Mouse (Mus musculus): Measurements from ENCODE around the gene Dock8.

The Dock8 gene

DNA sequence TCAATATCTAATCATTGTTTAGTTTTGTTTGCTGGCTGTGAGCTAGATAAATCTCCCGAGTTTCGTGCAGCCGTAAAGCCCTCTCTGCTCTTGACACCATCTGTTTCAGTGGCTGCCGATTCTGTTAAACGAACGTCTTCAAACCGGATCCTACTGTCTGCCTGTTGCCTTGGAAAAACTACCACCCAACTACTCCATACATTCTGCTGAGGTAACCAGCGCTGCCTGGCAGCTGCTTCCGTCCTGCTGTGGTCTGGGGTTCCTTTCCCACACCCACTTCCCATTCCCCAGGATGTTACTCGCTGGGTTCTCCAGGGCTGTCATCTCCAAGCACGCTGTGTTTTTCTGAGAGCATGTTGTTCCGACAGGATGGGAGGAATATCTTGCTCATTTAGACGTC lies 123.7 kb downstream of the Dock8 start:
- DNase-seq (ENCODE audit: low spot score in 2 of 2) = peak in 1 of 2 experiments; percentile 7

DNA sequence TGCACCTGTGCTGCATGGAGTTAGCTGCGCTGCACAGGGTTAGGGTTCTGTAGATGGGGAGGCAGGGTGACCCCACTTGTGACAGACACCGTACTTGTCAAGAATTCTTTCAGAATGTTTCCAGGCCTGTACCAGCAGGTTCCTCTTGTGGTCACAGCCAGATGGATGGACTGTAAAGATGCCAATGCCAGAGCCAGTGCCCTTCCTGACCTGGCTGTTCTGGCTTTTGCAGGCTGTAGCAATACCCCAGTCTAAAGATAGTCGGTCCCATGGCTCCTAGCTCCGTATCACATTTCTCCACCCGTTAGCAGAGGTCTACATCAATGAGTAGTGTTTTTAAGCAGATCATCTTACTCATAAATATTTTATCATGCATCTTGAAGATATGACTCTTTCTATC lies 124.1 kb downstream of the Dock8 start:
- DNase-seq (ENCODE audit: low spot score in 2 of 2) = no peak

DNA sequence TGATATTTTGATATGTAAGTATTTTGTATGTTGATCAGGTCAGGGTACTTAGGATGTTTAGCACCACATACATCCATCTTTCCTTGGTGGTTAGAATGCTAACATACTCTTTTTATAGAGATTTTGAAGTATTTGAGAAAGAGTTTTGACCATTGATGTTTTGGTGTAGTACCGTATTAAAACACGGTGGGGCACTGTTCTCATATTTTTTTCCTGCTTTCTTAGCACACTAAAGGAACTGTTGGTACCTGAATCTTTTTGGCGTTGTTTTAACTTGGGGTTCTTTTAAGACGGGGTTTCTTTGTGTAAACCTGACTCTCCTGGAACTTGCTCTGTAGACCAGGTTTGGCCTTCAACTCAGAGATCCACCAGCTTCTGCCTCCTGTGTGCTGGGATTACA lies 133.0 kb downstream of the Dock8 start:
- DNase-seq (ENCODE audit: low spot score in 2 of 2) = no peak

DNA sequence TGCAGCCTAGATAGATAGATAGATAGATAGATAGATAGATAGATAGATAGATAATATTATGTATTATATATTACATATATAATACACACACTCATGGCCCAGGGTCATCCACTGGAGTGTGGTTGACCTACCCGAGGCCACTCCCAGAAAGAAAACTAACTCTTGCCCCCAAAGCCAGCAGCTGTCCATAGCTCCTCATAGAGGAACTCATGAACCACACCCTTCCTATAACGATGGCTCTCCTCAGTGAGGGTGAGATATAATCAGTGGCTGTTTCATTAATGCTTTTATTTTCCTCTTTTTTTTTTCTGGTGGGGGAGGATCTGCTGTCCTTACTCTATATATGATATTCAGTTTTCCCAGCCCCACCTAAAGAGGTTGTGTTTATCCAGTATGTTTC lies 134.6 kb downstream of the Dock8 start:
- DNase-seq (ENCODE audit: low spot score in 2 of 2) = no peak

DNA sequence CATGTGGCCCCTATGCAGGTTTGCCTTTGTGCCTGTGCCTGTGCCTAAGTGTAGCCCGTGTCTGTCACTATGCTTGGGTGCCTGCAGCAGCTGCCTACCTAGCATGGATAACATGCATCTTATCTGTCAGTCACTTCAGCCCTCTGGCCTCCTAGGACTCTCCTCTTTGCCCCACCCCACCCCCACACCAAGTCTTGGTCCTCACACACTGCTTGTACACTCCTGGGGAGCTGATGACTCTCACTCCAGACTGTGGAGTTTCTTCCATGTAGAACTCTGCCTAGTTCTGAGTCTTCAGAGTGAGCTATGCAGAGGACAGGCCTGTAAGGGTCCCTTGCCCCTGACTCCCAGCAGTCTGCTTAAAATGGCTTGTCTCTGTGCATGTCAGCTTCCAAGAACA lies 136.8 kb downstream of the Dock8 start:
- no peak for DNase-seq (ENCODE audit: low spot score in 2 of 2)

DNA sequence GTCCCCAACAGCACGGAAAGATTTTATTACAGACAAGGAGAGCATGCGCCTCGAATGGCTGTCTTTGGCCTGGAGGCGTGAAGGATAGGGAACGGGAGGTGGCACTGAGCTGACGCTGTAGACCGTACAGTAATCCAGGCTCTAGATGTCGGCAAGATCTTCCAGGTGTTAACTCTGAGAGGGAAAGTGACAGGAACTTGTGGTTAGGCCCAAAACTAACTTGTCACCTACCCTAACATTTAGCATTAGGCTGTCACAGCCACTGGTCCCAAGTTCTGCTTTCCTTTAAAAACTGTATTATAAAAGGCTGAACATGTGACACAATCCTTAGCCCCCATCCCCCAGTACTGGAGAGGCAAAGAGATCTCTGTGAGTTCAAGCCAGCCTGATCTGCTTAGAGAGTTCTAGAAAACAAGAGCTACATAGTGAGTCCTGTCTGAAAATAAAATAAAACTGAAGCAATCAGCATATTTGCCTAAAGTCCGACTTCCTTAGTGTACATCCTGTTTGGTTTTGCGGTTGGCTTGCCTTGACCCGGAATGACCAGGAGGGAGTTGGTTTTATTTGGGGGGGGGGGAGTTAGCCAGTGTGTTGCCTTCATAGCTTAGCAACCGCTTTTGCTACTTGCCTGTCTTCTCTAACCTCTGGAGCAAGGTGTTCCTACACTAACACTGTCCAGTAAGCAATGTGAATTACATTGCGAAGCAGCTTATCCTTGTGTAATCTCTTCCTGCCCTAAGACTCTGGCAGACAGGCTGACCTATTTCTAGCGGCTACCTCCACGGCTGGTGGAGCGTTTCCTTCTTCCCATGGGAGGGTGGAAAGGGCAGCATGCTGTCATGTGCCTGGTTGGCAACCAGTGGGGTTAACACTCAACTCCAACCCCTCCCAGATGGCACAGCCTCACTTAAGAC lies 138.8 kb downstream of the Dock8 start:
- DNase-seq (ENCODE audit: low spot score in 2 of 2) = no peak

DNA sequence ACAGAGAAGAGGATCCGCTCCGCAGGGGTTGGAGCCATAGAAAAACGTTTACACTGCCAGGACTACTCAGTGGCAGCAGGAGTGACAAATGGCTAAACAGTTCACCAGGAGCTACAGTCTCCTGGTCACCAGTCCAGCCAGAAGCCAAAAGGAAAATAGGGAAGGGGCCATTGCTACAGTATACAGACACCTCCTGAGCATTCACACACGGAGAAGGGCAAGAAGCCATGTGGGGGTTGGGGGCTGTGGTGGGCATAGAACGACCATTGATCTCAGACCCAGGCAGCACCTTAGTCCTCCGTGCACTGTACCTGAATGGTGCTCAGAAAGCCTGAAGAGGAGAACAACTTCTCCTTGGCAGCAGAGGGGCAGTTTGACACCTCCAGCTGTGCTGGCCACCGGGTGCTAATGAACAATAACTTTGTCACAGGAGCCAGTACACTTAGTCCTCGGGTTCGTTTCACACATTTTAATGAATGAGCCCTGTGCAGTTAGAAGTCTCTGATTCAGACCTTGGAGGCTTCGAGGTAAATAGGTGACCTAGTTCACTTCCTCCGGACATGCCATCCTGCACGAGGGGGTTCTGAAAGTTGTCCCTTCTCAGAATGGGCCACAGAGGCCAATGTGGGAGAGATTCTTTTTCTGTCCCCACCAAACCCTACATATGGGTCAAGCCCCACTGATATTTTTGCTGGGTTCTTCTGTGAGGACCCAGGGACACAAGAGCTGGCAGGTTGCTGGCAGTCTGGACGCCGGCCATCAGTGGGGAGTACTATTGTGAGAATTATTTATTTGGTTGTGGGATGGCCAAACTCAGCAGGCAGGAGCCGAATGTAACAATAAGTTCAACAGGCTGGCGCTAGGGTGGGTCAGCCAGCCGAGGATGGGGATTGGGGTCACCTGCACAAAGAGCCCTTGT lies 145.0 kb downstream of the Dock8 start:
- peak; percentile 28 to 32 for DNase-seq (ENCODE audit: low spot score in 2 of 2)

DNA sequence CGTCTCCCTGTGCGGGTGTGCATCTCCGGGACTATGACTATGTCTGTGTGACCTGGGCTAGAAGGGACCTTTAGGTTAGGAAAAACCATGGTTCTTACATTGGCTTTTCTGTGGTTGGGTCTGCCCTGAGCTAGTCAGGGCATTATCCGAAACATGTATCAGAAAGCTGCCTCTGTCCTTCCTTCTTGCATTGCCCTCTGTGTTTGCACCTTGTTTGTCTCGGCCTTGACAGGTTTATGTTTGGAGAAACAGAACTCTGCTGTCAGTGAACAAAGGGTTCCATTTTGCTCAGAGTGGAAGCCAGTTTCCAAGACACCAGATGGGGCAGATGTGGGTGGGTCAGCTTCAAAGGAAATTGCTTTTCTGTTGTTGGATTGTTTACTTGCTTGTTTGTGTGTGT lies 145.8 kb downstream of the Dock8 start:
- DNase-seq (ENCODE audit: low spot score in 2 of 2) = no peak

DNA sequence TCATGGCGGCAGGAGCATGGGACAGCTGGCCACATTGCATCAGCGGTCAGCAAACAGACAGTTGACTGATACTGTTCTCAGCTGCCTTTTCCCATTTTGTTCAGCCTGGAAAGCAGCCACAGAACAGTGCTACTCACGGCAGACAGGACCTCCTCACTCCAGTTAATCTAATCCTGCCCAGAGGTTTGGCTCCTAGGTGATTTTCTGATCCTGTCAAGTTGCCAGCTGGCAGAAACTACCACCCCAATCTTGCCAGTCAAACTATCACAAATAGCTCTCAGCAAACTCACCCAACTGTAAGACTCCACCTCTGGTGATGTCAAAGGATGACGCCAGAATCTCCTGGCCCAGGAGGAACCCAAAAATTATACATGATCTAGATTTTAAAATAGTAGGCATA lies 146.8 kb downstream of the Dock8 start:
- DNase-seq (ENCODE audit: low spot score in 2 of 2) = no peak

DNA sequence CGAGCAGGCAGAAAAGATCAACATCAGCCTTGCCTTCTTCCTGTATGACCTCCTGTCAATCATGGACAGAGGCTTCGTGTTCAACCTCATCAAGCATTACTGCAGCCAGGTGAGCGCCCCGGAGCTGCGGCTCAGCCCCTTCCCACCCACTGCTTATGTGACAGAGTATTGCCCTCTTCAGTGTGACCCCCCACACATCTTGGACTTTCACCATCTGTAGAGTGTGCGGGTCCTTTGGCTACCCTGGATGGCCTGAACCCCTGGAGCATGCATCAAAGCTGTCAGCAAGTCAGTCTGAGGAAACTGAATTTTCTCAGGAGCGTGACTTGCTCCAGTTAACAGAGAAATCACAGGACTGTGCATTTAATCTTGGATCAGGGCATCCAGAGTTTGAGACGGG lies 150.5 kb downstream of the Dock8 start:
- no peak for DNase-seq (ENCODE audit: low spot score in 2 of 2)

DNA sequence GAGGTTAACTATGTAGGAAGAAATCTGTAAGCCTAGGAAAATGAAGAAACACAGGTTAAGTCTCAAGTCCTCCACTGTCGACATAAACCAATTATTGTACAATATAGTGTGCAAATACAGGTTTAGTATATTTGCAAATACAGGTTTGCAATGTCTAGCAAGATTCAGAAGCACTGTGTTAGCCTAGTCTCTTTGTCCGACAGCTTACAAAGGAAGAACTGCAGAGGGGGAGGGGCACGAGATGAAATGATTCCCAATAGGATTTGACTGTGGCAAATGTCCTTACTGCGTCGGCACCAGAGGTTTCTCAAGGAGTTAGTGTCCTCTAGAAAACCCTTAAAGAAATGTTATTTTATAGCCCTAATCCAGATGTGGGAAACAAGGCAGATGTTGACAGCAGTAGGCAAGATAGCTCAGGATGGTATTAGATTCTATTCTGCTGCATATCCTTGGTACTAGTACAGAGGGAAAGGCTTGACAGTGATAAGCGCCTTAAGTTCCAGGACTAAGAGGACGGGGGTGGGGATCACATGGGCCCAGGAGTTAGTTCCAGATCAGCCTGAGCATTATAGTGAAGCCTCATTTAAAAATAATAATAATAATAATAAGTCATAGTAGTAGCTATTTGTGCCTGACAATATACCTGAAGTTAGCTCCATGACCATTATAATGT lies 155.3 kb downstream of the Dock8 start:
- DNase-seq (ENCODE audit: low spot score in 2 of 2) = no peak

DNA sequence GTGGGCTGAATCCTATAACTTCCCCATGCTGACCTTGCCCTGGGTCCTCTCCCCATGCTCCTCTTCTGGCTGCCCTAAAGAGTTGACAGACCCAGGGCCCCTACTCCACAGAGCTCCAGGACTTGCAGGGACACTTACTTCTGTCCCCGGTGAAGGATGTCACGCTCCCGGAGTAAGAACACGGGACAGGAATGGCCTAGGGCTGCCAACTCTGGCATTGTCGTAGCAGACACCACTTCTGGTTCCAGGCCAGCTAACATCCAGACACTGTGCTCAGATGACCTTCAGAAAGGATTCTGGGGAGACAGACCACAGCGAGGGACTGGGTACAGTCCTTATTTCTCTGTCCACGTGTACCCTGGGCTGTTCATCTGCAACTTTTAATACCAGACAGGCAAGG lies 155.9 kb downstream of the Dock8 start:
- DNase-seq (ENCODE audit: low spot score in 2 of 2) = no peak

DNA sequence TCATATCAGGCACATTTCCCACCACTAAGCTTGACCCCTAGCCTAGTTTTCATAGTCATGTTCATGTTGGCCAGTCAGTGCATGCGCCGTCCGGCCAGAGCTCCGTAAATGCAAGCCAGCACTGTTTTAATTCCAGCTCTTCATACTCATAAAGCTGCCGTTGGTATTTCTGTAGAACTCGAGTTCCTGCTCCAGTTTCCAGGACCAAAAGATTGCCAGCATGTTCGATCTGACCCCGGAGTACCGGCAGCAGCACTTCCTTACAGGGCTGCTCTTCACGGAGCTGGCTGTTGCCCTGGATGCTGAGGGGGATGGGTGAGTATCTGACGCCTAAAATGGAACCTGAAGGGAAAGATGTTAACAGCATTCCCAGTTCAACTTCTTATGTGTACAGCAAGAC lies 156.4 kb downstream of the Dock8 start:
- DNase-seq (ENCODE audit: low spot score in 2 of 2) = no peak

DNA sequence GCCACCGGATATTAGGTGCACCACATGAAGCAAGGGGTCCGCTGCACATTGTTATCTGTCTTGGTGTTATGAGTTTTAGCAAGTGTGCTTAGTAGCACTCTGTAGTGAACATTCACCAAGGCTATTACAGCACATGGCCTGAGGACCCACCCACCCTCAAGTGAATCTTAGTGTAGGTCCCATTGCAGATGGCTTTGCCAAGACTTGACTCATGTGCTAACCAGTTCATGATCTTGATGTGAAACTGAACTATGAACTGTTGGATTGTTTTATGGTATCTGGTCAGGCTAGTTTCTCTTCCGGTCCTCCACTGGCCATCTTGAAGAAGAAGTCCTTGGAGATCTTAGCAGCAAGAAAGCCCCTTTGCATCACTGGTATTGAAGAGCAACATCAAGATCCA lies 162.9 kb downstream of the Dock8 start:
- no peak for DNase-seq (ENCODE audit: low spot score in 2 of 2)

DNA sequence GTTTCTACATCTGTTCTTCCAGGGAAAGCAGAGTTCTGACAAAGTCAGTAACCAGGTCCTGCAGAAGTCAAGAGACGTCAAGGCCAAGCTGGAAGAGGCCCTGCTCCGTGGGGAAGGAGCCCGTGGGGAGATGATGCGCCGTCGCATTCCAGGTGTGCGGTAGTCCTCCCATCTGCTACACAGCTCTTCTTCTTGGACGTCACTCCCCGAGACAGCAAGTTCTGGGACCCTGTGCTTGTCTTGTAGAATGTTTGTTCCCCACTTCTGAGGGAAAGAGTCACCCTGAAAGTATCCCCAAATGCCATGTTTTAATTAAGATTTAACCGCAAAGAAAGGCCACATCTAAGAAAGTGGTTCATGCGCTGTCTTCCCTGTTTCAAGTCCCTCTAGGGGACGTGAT lies 164.1 kb downstream of the Dock8 start:
- DNase-seq (ENCODE audit: low spot score in 2 of 2) = no peak

DNA sequence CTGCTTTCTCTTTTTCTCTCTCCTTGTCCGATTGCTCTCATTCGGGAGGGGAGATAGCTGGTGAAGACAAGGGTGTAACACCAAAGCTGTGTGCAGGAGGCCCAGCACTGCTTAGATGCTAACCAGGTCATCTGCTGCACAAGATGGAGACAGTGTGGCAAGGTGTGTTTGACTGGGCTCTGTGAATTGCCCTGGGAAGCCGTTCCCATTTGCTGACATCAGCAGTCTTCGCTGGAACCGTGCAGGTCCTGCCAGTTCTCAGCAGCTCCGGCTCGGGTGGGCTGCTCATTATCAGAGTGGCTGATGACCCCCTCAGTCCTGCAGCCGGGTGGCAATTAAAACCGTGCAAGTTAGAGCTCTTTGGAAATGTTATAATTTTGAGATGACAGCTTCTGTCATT lies 167.1 kb downstream of the Dock8 start:
- no peak for DNase-seq (ENCODE audit: low spot score in 2 of 2)

DNA sequence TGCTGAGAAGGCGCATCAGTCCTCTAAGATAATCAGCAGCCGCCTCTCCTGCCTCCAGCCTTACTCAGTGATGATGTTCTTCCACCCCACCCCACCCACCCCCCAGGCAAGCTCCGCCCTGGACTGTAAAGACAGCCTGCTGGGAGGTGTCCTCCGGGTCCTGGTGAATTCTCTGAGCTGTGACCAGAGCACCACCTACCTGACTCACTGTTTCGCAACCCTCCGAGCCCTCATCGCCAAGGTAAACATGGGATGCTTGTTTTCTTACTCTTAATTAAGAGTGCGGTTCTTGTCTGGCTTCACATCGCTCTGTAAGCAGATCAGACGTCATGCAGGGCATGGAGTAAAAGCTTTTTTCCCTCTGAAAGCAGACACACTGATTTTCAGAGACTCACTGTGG lies 172.1 kb downstream of the Dock8 start:
- no peak for DNase-seq (ENCODE audit: low spot score in 2 of 2)

DNA sequence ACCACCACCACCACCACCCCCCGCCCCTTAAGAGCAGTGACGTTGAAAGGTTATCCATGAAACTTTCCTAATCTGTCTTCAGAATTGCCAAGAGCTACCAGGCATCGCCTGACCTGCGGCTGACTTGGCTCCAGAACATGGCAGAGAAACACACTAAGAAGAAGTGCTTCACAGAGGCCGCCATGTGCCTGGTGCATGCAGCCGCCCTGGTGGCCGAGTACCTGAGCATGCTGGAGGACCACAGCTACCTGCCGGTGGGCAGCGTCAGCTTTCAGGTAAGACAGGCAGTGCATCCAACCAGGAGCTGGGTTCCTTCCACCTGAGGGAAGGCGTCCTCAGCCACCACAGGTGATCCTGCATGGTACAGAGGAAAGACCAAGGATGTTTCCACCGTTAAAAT lies 177.4 kb downstream of the Dock8 start:
- DNase-seq (ENCODE audit: low spot score in 2 of 2) = no peak

DNA sequence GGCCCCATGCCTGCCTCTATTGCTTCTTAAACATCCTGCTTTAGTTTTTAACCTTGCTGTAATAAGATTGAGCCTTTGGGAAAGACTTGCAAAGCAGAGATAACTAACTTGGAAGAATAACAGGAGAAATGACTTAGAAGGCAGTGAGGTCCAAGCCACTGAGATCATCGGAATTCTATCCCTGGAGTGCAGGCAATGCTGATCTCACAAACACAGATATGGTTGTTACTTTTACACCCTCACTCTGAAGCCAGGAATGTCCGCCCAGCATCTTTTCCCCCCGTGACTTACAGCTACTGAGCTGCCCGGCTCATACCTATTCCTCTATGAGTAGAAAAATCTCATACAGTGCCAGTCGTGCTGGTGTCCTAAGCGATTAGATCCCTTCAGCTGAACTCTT lies 180.7 kb downstream of the Dock8 start:
- DNase-seq (ENCODE audit: low spot score in 2 of 2) = no peak

DNA sequence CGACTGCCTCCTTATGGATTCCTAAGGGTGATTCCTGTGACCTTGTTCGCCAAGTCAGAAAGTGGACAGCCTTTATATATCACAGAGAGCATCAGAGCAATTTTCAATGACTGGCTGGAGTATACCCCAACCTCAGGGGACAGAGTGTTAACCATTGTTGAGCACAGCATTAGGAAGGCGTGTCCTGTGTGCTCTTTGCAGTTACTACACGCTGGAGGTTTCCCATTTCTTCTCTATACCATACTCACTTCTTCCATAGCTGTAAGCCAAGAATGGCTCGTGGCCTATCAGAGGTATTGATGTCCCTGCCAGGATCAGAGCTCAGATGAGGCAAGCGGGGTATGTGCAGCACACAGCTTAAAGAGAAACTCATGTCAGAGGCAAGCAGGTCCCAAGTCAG lies 181.2 kb downstream of the Dock8 start:
- DNase-seq (ENCODE audit: low spot score in 2 of 2) = no peak

DNA sequence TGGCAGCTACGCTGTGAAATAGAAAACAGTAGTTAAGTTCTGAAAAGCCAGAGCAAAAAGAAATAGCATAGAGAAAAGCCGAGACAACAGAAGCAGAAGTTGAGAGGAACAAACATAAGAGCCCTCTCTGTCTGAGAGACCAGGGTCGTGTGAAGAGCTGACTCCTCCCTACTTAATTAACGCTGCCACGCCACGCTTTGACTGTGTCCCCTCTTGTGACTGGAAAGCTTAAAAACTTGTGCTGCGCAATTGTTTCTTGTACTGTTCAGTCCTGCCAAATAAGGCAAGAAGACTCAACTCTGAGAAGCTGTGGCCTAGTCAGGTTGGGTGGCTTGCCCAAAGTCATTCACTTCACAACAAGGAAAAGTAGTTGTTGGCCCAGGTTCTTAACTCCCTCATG lies 184.7 kb downstream of the Dock8 start:
- DNase-seq (ENCODE audit: low spot score in 2 of 2) = no peak

DNA sequence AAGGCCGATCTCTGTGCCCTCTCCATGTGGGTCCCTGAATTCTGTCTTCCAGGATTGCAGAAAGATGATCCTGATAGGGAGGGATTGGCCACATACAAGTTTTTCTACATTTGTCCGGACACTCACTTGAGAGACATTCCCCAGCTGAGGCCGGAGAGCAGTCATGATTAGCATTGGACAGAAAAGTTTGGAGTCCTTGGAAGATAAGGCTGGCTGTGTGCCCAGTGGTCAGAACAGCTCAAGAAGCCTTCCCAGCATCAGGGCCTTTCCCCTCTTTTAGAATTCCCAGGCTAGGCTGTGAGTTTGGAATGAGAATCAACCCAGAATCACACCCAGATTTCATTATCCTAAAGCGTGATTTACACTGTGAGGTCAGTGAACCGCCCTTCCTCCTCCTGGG lies 187.0 kb downstream of the Dock8 start:
- DNase-seq (ENCODE audit: low spot score in 2 of 2) = no peak
